Mouse (Mus musculus): ENCODE measurements around the gene Sept6.
"Not testable (repeated sequence)": the region's sequence is repeated elsewhere in the genome, so short reads cannot be mapped to it uniquely, and the experiment has no call there.

The Sept6 gene

DNA sequence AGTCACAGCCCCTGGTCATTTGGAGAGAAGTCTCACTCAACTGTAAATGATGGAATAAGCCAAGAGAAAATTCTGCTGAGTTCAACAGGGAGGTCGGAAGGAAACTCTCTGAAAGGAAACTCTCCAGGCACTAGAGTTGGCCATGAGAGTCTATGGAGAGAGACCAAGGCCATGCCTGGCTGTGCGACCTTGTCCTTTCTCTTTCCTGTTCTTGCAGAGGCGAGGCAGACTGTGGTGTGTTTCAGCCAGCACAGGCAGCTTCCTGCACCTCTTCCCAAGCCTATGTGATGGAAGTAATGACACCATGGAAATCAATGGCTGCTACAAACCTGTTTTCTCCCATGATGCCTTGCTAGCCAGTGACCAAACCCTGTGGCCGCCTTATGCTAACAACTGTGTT is 20.4 kb downstream of the Sept6 start:
- no peak for DNase-seq (ENCODE audit: extremely low spot score, low read depth, low spot score)

DNA sequence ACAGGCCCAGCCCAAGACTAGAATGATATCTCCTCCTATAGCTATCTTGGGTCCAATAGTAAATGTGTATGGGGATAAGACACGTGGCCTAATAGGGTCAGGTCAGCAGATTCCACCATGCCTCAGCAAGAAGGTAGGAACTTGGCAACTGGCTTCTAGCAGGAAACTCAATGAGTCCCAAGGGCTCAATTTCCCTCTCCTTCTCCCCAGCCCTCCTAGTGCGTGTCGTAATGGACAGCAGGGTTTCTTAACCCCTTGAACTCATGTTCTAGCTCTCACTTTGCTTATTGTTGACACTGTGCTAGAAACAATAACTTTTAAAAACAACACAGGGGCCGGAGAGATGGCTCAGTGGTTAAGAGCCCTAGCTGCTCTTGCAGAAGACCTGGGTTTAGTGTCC is 22.1 kb downstream of the Sept6 start:
- DNase-seq (ENCODE audit: extremely low spot score, low read depth, low spot score) = no peak

GRCm38 (mm10) chrX:36956674-36957073 is 34.9 kb downstream of the Sept6 start:
- DNase-seq (ENCODE audit: extremely low spot score, low read depth, low spot score) = no peak

GRCm38 (mm10) chrX:36941106-36941505 is 50.5 kb downstream of the Sept6 start:
- DNase-seq (ENCODE audit: extremely low spot score, low read depth, low spot score) = no peak

DNA sequence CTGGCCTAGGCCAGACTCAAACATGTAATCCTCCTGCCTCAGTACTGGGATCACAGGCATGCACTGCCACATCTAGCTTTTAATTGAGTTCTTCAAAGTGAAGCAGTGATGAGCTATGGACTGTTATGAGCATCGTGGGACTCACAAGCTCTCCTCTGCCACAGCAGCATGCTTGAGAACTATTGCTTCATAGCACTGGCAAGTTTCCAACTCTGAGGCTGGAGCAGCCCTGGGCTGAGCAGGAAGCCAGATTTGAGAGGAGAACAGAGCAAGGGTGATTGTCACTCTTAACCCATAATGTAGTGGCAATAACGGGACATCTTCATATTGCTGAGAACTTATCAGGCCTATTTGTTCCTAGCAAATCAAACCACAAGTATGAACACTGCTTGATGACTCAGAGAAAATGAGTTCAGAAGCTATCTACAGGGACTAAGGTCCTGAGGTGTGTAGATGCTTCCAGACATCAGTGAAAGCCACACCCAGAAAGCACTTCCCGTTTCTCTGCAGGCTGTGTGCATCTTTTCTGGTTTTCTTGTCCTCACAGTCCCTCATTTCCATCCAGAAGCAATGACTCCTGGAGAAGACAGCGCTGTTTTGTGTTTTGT is 51.7 kb downstream of the Sept6 start:
- DNase-seq (ENCODE audit: extremely low spot score, low read depth, low spot score) = no peak

DNA sequence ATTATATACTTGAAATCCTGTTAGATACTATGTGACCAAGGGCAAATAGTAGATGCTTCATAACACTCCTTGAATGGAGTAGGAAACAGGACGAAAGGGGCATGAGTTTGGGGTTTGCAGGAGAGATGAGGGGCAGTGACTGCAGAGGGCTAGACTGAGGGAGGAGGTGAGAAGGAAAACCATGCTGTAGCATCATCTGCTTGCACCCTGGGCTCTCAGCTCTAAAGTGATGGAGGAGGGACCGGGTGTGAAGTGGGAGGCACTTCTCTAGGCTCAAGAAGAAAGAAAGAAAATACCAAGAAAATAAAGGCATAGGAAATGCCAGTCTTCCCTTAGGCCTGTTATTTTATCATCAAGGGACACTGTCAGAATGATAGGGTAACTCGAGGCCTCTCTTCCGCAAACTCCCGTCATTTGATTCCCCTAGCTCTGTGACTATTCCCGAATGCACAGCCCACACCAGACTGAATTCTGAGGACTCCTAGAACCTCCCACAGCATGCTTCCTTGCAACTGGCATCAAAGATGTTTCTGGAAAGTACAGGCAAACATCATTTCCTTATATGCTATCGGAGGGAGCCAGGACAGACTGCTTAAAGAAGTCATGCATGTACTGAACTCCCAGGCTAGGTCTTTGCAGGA is 56.1 kb downstream of the Sept6 start:
- DNase-seq (ENCODE audit: extremely low spot score, low read depth, low spot score) = no peak

DNA sequence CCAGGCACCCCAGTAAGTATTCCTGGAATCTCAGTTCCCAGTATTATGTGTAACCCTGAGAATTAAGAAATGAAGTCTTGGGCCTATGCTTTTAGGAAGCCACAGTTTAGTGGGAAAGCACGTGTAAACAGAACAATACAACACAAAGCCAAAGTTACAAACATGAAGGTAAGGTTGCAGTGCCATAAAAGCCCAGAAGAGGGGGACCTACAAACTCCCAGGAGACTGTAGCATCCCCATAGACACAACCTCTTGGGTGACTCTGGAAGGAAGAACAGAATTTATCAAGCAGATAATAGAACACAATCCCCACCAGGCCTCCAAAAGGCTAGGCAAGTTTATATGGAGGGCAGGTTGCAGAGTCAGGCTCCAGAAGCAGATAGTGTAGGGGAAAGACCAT is 61.0 kb downstream of the Sept6 start:
- no peak for DNase-seq (ENCODE audit: extremely low spot score, low read depth, low spot score)

- DNase-seq (ENCODE audit: extremely low spot score, low read depth, low spot score) = no peak
Observed at GRCm38 (mm10) chrX:36929694-36930093, 61.9 kb downstream of the Sept6 start.

DNA sequence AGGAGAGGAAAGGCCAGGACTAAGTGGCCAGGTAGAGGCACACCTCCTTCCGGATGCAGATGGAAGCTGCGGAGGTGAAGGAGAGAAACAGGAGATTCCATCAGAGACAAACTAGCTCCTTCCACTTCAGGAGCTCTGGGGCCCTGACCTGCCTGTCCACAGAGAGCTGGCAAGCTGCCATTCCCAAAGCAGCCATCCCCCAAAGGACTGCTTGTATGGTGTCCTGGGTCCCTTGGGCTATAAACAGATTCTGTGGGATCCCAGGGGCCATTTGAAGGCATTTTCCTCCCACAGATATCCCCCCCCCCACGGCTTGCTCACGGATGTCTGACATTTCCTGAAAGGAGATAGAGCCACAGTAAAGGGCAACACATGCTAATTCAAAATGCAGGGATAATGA is 62.8 kb downstream of the Sept6 start:
- no peak for DNase-seq (ENCODE audit: extremely low spot score, low read depth, low spot score)

DNA sequence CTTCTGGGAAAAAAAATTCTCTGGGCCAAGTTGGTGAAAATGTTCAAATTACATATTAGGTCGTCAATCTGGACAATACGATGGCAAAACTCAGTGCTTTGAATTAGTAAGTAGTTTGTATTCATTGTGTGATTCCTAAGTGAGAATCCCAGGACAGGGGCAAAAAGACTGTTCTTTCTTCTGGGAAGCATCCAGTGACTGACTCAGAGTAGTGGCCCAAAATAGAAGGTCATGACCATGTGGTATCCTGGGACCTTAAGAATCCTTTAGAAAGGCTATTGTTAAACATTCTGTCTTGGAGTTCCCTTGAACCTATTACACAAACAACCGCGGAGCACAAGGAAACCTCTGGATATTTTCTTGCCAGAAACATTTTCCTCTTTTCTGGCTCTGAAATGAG is 70.2 kb downstream of the Sept6 start:
- DNase-seq (ENCODE audit: extremely low spot score, low read depth, low spot score) = no peak

GRCm38 (mm10) chrX:36917749-36918148 is 73.8 kb downstream of the Sept6 start:
- DNase-seq (ENCODE audit: extremely low spot score, low read depth, low spot score) = no peak

GRCm38 (mm10) chrX:36911343-36911742 is 80.3 kb downstream of the Sept6 start:
- no peak for DNase-seq (ENCODE audit: extremely low spot score, low read depth, low spot score)

- no peak for DNase-seq (ENCODE audit: extremely low spot score, low read depth, low spot score)
Observed at GRCm38 (mm10) chrX:36906539-36906938, 85.1 kb downstream of the Sept6 start.

GRCm38 (mm10) chrX:36903115-36903768 is 88.4 kb downstream of the Sept6 start:
- peak; percentile 83 for DNase-seq (ENCODE audit: extremely low spot score, low read depth, low spot score)

DNA sequence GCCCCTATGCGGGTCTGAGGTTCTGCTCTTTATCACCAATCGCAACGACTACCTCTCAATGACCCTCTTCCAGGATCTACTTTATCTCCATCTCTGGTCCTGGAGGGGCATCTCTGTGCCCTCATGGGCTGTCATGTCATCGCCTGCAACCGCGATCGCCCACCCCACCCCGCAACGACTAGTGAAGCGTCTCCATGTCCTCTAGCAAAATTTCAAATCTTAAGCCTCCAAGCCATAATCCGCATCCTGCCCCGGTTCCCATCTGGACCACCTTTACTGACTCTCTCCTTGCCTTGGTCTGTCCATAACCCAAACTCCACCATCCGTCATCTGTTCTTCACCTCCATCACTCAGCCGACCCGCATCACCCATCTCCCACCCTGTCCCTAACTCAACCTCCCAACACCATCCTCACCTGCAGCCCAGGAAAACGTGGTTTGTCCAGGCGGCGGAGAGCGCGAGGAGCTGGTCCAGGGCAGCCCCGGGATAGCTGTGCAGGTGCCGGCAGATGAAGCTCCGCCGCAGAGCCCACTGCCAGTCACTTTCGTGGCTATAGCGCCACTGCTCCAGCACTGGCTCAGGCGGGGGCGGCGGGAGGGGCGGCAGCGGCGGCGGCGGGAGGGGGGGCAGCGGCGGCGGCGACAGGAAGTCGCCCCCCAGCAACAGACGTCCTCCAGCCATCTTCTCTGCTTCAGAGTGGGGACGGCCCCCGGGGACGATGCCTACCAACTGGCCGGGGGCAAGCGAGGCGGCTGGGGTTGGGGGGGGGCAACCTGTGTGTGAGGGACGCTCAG is 89.1 kb downstream of the Sept6 start, which contains the start of gene Nkrf:
Gene Nkrf, minus strand, starts transcription at position 579 of the 794 bp plus-strand sequence.
- no peak for DNase-seq (ENCODE audit: extremely low spot score, low read depth, low spot score)

- DNase-seq (ENCODE audit: extremely low spot score, low read depth, low spot score) = no peak
Observed at GRCm38 (mm10) chrX:36901655-36902054, 89.9 kb downstream of the Sept6 start.

DNA sequence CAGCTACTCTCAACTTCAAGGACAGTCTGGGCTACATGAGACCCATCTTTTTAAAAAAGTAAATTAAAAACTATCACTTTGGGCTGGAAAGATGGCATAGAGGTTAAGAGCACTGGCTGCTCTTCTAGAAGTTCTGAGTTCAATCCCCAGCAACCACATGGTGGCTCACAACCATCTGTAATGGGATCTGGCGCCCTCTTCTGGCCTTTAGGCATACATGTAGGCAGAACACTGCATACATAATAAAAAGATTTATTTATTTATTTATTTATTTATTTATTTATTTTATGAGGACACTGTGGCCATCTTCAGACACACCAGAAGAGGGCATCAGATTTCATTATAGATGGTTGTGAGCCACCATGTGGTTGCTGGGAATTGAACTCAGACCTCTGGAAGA is 92.7 kb downstream of the Sept6 start:
- DNase-seq (ENCODE audit: extremely low spot score, low read depth, low spot score) = not testable (repeated sequence)

DNA sequence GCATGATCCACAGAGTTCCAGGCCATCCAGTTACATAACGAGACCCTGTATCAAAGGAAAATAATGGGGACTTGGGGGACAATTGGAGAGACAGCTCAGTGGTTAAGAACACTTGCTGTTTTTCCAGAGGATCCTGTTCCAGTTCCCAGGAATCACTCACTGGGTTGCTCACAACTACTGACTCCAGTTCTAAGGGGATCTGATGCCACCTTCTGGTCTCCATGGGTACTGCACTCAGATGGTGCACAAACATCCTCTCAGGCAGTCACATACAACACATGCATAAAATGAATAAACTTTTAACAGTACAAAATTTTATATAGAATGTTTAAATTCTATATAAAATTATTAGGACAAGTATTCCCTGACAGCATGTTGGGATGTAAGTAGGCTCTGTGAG is 106.9 kb downstream of the Sept6 start:
- no peak for DNase-seq (ENCODE audit: extremely low spot score, low read depth, low spot score)

- DNase-seq (ENCODE audit: extremely low spot score, low read depth, low spot score) = no peak
Observed at GRCm38 (mm10) chrX:36874704-36875128, 116.9 kb downstream of the Sept6 start.

- DNase-seq (ENCODE audit: extremely low spot score, low read depth, low spot score) = peak; percentile 18
Observed at GRCm38 (mm10) chrX:36874178-36874696, 117.4 kb downstream of the Sept6 start.

- DNase-seq (ENCODE audit: extremely low spot score, low read depth, low spot score) = no peak
Observed at GRCm38 (mm10) chrX:36873765-36874164, 117.8 kb downstream of the Sept6 start, which contains the start of the genes Ube2a and C330007P06Rik. Gene Ube2a (plus strand): TSS chrX:36873900. Gene C330007P06Rik (minus strand): TSS chrX:36874111.
